Mouse (Mus musculus) small intestine, adult 2 months (tissue): ENCODE results near the gene 5730480H06Rik. TPM values are rescaled to one million over a fixed set of nuclear protein-coding genes. Genes with fewer than 3 reads are reported as not detected.

Experiments
- H3K27ac ChIP-seq: fragments of 200-500 bp; 2 replicates; pipeline ENCODE4 v1.5.1; 2012; ENCODE audit warnings: low read depth, low read length, control low read depth, inconsistent platforms; ENCODE audit not compliant: insufficient read depth
- H3K27me3 ChIP-seq: fragments of 200-500 bp; 2 replicates; pipeline ENCODE4 v1.6.1; 2012; ENCODE audit warnings: mild to moderate bottlenecking, moderate library complexity, low read length, inconsistent platforms; ENCODE audit not compliant: control insufficient read depth, insufficient read depth
- H3K36me3 ChIP-seq: fragments of 200-500 bp; 2 replicates; pipeline ENCODE4 v1.6.1; 2012; ENCODE audit warnings: mild to moderate bottlenecking, low read length, control low read depth, inconsistent platforms; ENCODE audit not compliant: control insufficient read depth, insufficient read depth
- H3K4me1 ChIP-seq: fragments of 200-500 bp; 2 replicates; pipeline ENCODE4 v1.6.1; 2012; ENCODE audit warnings: low read length, inconsistent platforms, mixed read lengths; ENCODE audit not compliant: control insufficient read depth, insufficient read depth, insufficient read length
- H3K4me3 ChIP-seq: fragments of 200-500 bp; 2 replicates; pipeline ENCODE4 v1.5.1; 2012; ENCODE audit warnings: low read depth, mild to moderate bottlenecking, control low read depth, inconsistent platforms, low read length, moderate library complexity
- CTCF ChIP-seq: fragments of 200-500 bp; IDR thresholded peaks from 2 replicates; pipeline ENCODE4 v1.5.1; 2012; ENCODE audit warnings: low read depth, mild to moderate bottlenecking, control low read depth, inconsistent platforms, low read length, moderate library complexity, mixed read lengths; ENCODE audit not compliant: insufficient replicate concordance, insufficient read length; ENCODE audit errors: extremely low read depth
- POLR2A ChIP-seq: fragments of 200-500 bp; IDR thresholded peaks from 2 replicates; pipeline ENCODE4 v1.6.1; 2012; ENCODE audit warnings: low read depth, mild to moderate bottlenecking, control low read depth, inconsistent platforms, low read length, moderate library complexity
- whole genome bisulfite sequencing: fragments of 180-500 bp; shearing (Covaris S2); methylation state at CpG from one replicate; pipeline ENCODE4 v1.1.7; 2018; 5-methylcytosine and 5-hydroxymethylcytosine counted together
- polyA plus RNA-seq: library from polyadenylated mRNA; depleted of rRNA; stranded (reverse); fragments of >200 nt; gene quantifications from 2 replicates; pipeline ENCODE4 v1.2.3, GENCODE M21; 2012

5730480H06Rik gene
- polyA plus RNA-seq, 1 experiment = 1.1 TPM

DNA sequence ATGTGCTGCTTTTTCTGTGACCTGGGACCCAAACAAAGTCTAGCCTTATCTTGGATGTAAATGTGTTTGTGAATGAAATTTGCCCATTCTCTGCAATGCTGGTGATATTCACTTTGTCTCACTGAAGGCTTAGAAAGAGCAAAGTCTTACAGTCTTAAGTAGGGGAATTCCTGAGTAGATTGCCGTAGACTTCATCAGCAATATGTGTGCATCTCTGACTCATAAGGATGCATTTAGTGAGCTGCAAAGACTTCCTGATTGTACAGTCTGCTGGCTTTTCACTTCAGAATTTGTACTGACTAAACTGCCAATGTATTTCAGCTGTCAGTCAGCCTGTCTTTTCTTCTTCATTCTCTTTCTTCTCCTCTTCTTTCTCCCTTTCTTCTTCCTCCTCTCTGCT lies 94.2 kb downstream of the 5730480H06Rik start:
- no peak for TF ChIP-seq POLR2A
- TF ChIP-seq CTCF = no peak
- Histone ChIP-seq H3K27ac (no peak overlapping the region), H3K27me3 (no peaks in the 10 kb centered on the region), H3K4me3 (no peak overlapping the region), H3K36me3 (no peaks in the 10 kb centered on the region), H3K4me1 (no peaks in the 10 kb centered on the region)
- 25% methylated on average over 1 of the region's 1 CpGs for WGBS

DNA sequence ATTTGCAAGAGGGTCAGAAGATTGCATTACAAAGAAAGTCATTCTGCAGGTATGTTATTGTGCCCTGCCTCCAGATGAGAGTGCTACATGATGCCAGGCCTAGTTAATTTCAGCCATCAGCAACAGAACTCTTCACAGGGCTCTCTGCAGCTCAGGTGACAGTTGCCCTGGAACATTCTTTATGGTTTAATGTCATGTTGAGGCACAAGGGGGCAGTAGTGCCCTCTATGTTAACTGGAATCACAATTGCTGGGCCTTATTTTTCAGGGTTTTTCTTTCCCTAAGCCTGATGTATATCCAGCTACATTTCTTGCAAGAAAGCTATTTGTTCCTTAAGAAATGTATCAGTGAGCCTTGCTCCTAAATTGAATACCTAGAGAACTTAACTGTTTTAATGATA lies 102.7 kb downstream of the 5730480H06Rik start:
- Histone ChIP-seq H3K27ac (no peak overlapping the region), H3K27me3 (no peaks in the 10 kb centered on the region), H3K4me1 (no peaks in the 10 kb centered on the region), H3K36me3 (no peaks in the 10 kb centered on the region), H3K4me3 (no peak overlapping the region)
- TF ChIP-seq CTCF (no peak), POLR2A (no peak)

DNA sequence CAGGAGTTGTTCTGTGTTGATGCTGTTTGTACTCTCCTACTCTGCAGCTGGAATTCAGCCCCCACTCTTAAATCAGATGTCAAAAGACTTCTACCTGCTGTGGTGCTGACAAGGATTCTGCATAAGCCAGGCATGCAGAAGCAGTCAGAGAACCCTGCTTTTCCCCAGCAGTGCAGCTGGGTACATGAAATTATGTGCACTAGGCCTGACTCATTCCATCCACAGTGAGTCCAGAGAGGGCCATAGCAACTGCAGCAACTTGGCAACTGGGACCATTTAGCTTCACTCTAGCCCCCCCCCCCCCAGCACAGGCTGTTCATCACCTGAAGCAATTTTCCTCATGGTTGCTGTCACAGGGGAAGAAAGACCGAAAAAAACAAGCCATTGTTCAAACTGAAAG lies 121.1 kb downstream of the 5730480H06Rik start:
- Histone ChIP-seq H3K4me1 (no peaks in the 10 kb centered on the region), H3K36me3 (no peaks in the 10 kb centered on the region), H3K27ac (no peak overlapping the region), H3K4me3 (no peak overlapping the region), H3K27me3 (no peaks in the 10 kb centered on the region)
- no peak for TF ChIP-seq POLR2A
- no peak for TF ChIP-seq CTCF
- 56% methylated on average over 1 of the region's 1 CpGs for WGBS

DNA sequence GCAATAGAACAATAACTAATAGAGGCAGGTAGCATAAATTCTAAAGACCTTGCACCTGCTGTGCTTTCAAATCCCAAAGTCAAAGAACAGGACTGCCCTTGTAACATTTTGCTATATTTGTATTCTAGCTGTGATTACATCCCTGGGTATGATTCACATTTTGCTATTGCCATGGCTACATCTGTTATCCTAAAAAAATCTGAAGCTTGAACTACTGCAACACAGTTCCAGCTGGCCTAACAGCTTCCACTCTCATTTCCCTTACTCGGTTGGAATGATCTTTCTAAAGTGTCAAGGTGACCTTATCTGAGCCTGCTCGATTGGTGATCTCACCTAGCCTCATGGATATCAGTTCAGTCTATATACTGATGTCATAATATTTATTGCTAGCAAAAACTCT lies 132.5 kb downstream of the 5730480H06Rik start:
- no peak for TF ChIP-seq POLR2A
- TF ChIP-seq CTCF = no peak
- Histone ChIP-seq H3K27me3 (no peaks in the 10 kb centered on the region), H3K4me3 (no peak overlapping the region), H3K36me3 (no peaks in the 10 kb centered on the region), H3K27ac (no peak overlapping the region), H3K4me1 (no peaks in the 10 kb centered on the region)
- WGBS = 35% methylated on average over 2 of the region's 2 CpGs
